Mouse (Mus musculus) CD4-positive naive resting alpha-beta T cell, adult 76 days (primary cell): ENCODE measurements around the gene Bcl2a1b. TPM values are rescaled to one million over a fixed set of nuclear protein-coding genes. Genes with fewer than 3 reads are reported as not detected.

Experiments used
- total RNA-seq: library from RNA; stranded (reverse); gene quantifications from one replicate; pipeline ENCODE4 v1.2.4, GENCODE M21; 2023

Gene Bcl2a1b
- 17.2 TPM for total RNA-seq

DNA sequence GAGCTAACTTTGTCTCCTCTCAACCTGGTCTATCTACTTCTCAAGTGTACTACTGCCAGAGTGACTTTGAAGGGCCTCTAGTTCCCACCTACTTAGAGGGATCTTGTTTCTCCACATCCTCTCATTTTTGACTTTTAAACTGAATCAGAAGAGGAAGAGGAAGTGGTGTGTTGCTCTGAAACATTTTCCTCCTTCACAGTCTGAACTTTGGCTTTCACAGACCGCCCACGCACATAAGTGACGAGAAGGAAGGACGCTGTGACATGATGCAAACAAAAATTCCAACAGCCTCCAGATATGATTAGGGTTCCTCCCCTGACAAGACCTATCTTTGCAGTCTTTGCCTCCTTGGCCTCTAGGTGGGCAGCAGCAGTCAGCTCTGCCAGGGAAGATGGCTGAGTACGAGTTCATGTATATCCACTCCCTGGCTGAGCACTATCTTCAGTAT is at the start of gene Bcl2a1b, which contains the start of gene Gm29094:
Bcl2a1b (plus strand) TSS at position 241 of the 448 bp plus-strand sequence.
Gm29094 (plus strand) TSS at position 411 of the 448 bp plus-strand sequence.

DNA sequence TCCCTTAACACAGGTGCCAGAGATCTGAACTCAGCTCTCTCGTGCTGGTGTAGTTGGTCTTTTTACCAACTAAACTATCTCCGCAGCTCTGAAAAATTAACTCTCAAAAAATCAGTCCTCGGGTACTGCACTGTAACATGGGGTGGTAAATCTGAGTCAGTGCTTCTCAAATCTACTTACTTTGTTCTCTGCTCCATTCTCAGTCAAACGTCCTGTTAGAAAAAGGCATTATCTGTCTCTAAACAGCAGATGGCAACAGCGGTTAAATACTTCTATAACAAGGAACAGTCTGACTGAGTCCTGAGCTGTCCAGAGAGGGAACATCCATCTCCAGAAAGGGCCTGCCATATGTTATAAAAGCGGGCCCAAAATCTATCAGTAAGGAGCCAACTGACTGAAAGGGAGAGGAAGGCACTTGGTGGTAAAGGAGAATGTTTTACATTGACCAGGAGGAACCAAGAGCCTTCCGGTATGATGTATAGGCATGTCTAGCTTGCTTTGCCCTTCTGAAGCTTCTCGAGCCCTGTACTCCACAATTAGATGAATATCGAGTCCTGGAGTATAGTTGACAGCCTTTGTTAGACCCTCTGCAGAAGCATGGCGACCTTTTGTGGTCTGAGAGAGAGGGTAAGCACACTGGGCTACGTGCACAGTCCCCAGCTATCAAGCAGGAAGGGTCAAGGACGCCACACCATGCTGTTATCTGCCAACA is 11.5 kb downstream of the Bcl2a1b start, which contains the start of gene Mthfs:
Mthfs (plus strand) TSS at position 324 of the 712 bp plus-strand sequence.

Other genes starting within 250 kb of the Bcl2a1b start
- gene Bcl2a1a, start 242.3 kb upstream of the Bcl2a1b start, total RNA-seq = 4.7 TPM
- gene Trim43b, start 106.4 kb upstream of the Bcl2a1b start, total RNA-seq = not detected
- not detected for gene Gm29094, start 170 bp downstream of the Bcl2a1b start, total RNA-seq
- 24.3 TPM for gene Mthfs, start 11.5 kb downstream of the Bcl2a1b start, total RNA-seq